Mouse (Mus musculus): Measurements from ENCODE around the gene Proser2. TPM values are rescaled to one million over a fixed set of nuclear protein-coding genes. Genes with fewer than 3 reads are reported as not detected.

Proser2 gene
- total and polyA plus RNA-seq, 2 experiments from 2014 or later, result 8.0 to 9.8 TPM

DNA sequence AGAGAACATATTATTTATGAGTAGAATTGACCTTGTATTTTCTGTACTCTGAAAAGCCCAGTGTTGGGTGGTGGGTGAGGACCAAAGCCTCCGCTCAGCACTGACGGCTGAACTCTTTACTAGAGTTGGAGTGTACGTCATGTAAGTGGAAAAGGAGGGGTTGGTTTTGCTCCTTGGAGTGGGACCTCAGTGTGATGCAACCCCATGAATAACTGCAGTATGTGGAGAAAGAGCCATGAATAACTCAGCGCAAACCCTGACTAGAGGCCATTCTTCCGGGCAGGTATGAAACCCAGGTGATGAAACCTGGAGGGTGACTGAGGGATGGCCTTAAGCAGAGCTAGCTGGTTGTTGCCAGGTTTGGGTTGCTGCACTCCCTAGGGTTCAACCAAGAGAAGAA is 19.8 kb upstream of the Proser2 start:
- ATAC-seq (no peak), DNase-seq (ENCODE audit: low spot score) (no peak)
- no peaks in the 10 kb centered on the region for H3K36me3 ChIP-seq (ENCODE audit: insufficient read depth, low read length)
- no peak for TF ChIP-seq CTCF (IDR thresholded peaks at IDR 0.05; ENCODE audit: low read depth)
- H3K27ac ChIP-seq, result no peak overlapping the region
- H3K9me3 ChIP-seq (ENCODE audit: low read length), result no peaks in the 10 kb centered on the region
- no peak overlapping the region for H3K4me2 ChIP-seq (ENCODE audit: low read depth, low read length)
- H3K27me3 ChIP-seq (ENCODE audit: insufficient read depth, low read length), result no peaks in the 10 kb centered on the region
- 94% methylated on average over 5 of the region's 5 CpGs for WGBS
- no peak overlapping the region for H3K4me3 ChIP-seq (ENCODE audit: low read length)
- no peak overlapping the region for H3K9ac ChIP-seq (replicated peaks; ENCODE audit: low read length)
- no peaks in the 10 kb centered on the region for H3K4me1 ChIP-seq (ENCODE audit: insufficient read depth, low read length)

- DNase-seq (ENCODE audit: low spot score) (no peak), ATAC-seq (no peak)
- H3K27me3 ChIP-seq (ENCODE audit: insufficient read depth, low read length), result no peaks in the 10 kb centered on the region
- no peak overlapping the region for H3K4me3 ChIP-seq (ENCODE audit: low read length)
- H3K4me1 ChIP-seq (ENCODE audit: insufficient read depth, low read length), result no peaks in the 10 kb centered on the region
- WGBS, result 83% methylated on average over 7 of the region's 7 CpGs
- no peaks in the 10 kb centered on the region for H3K9me3 ChIP-seq (ENCODE audit: low read length)
- H3K4me2 ChIP-seq (ENCODE audit: low read depth, low read length), result no peak overlapping the region
- TF ChIP-seq CTCF (IDR thresholded peaks at IDR 0.05; ENCODE audit: low read depth), result no peak
- H3K9ac ChIP-seq (replicated peaks; ENCODE audit: low read length), result no peak overlapping the region
- H3K36me3 ChIP-seq (ENCODE audit: insufficient read depth, low read length), result no peaks in the 10 kb centered on the region
- H3K27ac ChIP-seq, result no peak overlapping the region
Measured at GRCm38 (mm10) chr2:6146901-6147300, 16.9 kb upstream of the Proser2 start.

DNA sequence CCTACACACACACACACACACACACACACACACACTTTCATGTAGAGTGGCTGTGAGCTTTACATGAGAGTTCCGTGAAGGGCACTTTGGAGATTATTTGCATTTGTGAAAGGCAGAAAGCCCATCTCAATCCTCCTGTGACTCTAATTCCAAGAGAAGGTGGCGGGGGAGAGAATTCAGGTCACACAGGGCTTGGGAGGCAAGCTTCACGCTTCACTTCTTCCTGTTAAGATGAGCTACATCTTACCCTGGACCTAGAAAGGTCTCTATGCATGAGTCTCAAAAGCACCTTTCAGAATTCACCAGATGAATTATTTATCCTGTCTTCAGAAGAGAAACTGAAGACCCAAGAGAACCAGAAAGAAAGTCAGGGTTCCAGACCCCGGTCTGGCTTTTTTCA is 16.2 kb upstream of the Proser2 start:
- no peak overlapping the region for H3K4me2 ChIP-seq (ENCODE audit: low read depth, low read length)
- H3K36me3 ChIP-seq (ENCODE audit: insufficient read depth, low read length), result no peaks in the 10 kb centered on the region
- no peak overlapping the region for H3K4me3 ChIP-seq (ENCODE audit: low read length)
- no peak for TF ChIP-seq CTCF (IDR thresholded peaks at IDR 0.05; ENCODE audit: low read depth)
- DNase-seq (ENCODE audit: low spot score), result no peak
- H3K27ac ChIP-seq, result no peak overlapping the region
- no peaks in the 10 kb centered on the region for H3K9me3 ChIP-seq (ENCODE audit: low read length)
- no peaks in the 10 kb centered on the region for H3K27me3 ChIP-seq (ENCODE audit: insufficient read depth, low read length)
- WGBS, result 78% methylated on average over 4 of the region's 4 CpGs
- no peak for ATAC-seq
- H3K9ac ChIP-seq (replicated peaks; ENCODE audit: low read length), result no peak overlapping the region
- no peaks in the 10 kb centered on the region for H3K4me1 ChIP-seq (ENCODE audit: insufficient read depth, low read length)

DNA sequence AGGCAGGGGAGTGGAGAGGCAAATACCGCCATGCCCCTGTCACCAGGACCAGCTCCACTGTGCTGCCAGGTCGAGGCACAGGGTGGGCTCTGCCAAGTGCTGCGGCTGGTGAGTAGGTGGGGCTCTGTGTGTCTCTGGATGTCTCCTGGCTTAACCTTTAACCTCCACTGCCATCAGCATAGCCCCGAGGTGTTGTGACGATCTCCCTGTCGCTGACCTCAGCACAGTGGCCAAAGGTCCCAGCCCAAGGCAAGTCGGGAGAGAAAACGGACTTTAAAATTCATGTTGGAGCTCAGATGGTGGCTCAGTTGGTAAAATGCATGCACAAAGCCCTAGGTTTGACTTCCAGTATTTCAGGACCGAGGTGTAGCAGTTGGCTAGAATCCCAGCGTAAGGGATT is 15.6 kb upstream of the Proser2 start:
- H3K4me2 ChIP-seq (ENCODE audit: low read depth, low read length), result no peak overlapping the region
- no peaks in the 10 kb centered on the region for H3K4me1 ChIP-seq (ENCODE audit: insufficient read depth, low read length)
- TF ChIP-seq CTCF (IDR thresholded peaks at IDR 0.05; ENCODE audit: low read depth), result no peak
- DNase-seq (ENCODE audit: low spot score) (no peak), ATAC-seq (no peak; the same call in 1 of the 2 replicates)
- no peak overlapping the region; the same call in 1 of the 2 replicates for H3K27ac ChIP-seq
- no peak overlapping the region for H3K4me3 ChIP-seq (ENCODE audit: low read length)
- 77% methylated on average over 10 of the region's 10 CpGs for WGBS
- no peaks in the 10 kb centered on the region for H3K9me3 ChIP-seq (ENCODE audit: low read length)
- no peaks in the 10 kb centered on the region for H3K27me3 ChIP-seq (ENCODE audit: insufficient read depth, low read length)
- H3K9ac ChIP-seq (replicated peaks; ENCODE audit: low read length), result no peak overlapping the region
- H3K36me3 ChIP-seq (ENCODE audit: insufficient read depth, low read length), result no peaks in the 10 kb centered on the region

DNA sequence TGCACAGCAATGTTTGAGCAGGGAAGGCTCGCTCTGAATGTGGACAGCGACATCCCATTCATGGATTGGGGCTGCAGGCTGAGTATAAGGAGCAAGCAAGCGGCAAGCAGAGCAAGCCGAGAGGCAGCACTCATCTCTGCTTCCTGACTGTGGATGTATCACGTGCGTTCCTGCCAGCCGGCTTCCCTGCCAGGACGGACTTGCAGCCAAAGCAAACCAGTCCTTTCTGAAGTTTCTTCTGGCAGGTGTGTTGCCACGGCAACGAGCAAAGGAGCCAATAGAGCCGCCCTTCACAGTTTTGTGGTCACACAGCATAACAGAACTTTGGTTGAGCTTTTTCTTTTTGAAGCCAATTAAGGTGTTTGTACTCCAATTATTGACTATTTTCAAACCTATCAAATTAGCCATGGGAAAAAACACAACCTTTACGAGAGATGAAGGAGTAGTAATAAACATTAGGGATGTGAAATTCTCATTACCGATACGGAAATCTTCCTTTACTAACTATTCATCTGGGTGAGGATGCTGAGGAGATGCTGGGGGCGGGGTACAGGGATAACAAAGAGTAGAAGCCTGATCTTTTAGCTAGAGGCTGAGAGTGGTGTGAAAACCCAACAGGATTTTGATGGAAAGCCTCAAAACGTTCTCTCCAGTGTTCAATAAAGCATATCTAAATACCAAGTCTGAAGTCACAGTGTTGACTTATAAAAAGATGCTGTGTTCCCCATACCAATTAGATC is 13.1 kb upstream of the Proser2 start:
- no peak overlapping the region for H3K9ac ChIP-seq (replicated peaks; ENCODE audit: low read length)
- ATAC-seq (peak; percentile 41; the same call in 1 of the 2 replicates), DNase-seq (ENCODE audit: low spot score) (peak; percentile 54)
- H3K27me3 ChIP-seq (ENCODE audit: insufficient read depth, low read length), result no peaks in the 10 kb centered on the region
- H3K4me1 ChIP-seq (ENCODE audit: insufficient read depth, low read length), result no peaks in the 10 kb centered on the region
- no peak overlapping the region for H3K4me2 ChIP-seq (ENCODE audit: low read depth, low read length)
- TF ChIP-seq CTCF (IDR thresholded peaks at IDR 0.05; ENCODE audit: low read depth), result no peak
- no peaks in the 10 kb centered on the region for H3K36me3 ChIP-seq (ENCODE audit: insufficient read depth, low read length)
- no peak overlapping the region for H3K27ac ChIP-seq
- WGBS, result 60% methylated on average over 16 of the region's 16 CpGs
- H3K9me3 ChIP-seq (ENCODE audit: low read length), result no peaks in the 10 kb centered on the region
- no peak overlapping the region for H3K4me3 ChIP-seq (ENCODE audit: low read length)

GRCm38 (mm10) chr2:6140572-6141161 is 10.7 kb upstream of the Proser2 start:
- Histone ChIP-seq H3K4me3 (ENCODE audit: low read length) (no peak overlapping the region), H3K9ac (replicated peaks; ENCODE audit: low read length) (no peak overlapping the region), H3K27me3 (ENCODE audit: insufficient read depth, low read length) (no peaks in the 10 kb centered on the region), H3K9me3 (ENCODE audit: low read length) (no peaks in the 10 kb centered on the region), H3K4me2 (ENCODE audit: low read depth, low read length) (no peak overlapping the region), H3K27ac (no peak overlapping the region), H3K4me1 (ENCODE audit: insufficient read depth, low read length) (no peaks in the 10 kb centered on the region), H3K36me3 (ENCODE audit: insufficient read depth, low read length) (no peaks in the 10 kb centered on the region)
- TF ChIP-seq CTCF (IDR thresholded peaks at IDR 0.05; ENCODE audit: low read depth), result no peak
- DNase-seq (ENCODE audit: low spot score) (no peak), ATAC-seq (no peak)
- 85% methylated on average over 9 of the region's 9 CpGs for WGBS

- DNase-seq (ENCODE audit: low spot score) (no peak), ATAC-seq (no peak)
- no peak overlapping the region for H3K4me2 ChIP-seq (ENCODE audit: low read depth, low read length)
- no peaks in the 10 kb centered on the region for H3K9me3 ChIP-seq (ENCODE audit: low read length)
- no peaks in the 10 kb centered on the region for H3K4me1 ChIP-seq (ENCODE audit: insufficient read depth, low read length)
- WGBS, result 93% methylated on average over 19 of the region's 19 CpGs
- no peaks in the 10 kb centered on the region for H3K36me3 ChIP-seq (ENCODE audit: insufficient read depth, low read length)
- H3K9ac ChIP-seq (replicated peaks; ENCODE audit: low read length), result no peak overlapping the region
- H3K4me3 ChIP-seq (ENCODE audit: low read length), result no peak overlapping the region
- no peaks in the 10 kb centered on the region for H3K27me3 ChIP-seq (ENCODE audit: insufficient read depth, low read length)
- TF ChIP-seq CTCF (IDR thresholded peaks at IDR 0.05; ENCODE audit: low read depth), result no peak
- H3K27ac ChIP-seq, result no peak overlapping the region
Measured at GRCm38 (mm10) chr2:6133871-6134270, 3.9 kb upstream of the Proser2 start.

Data from hindbrain, postnatal 0 days (tissue).